Mouse (Mus musculus): Measurements from ENCODE around the gene Tkt.

DNA sequence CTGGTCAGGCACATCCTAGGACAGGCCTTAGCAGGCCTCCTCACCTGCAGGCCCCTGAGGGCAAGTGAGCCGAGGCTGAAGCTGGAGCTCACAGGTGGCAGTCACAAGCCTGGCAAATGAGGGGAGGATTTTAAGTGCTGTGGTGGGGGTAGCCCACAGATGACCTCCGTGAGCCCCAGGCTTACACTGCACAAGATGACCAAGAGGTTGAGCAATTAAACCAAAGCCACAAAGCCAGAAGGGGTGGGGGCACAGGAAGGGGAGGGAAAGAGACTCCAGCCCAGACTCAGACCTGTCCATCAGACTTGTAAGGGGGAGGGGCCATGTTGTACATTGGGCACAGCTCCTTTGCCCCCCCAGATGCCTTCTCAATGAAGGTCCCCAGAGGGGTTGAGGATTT, 68.6 kb downstream of the Tkt start:
- TF ChIP-seq CTCF (IDR thresholded peaks at IDR 0.05; ENCODE audit: insufficient read depth, low read length), result no peak
- no peak for TF ChIP-seq POLR2A (IDR thresholded peaks at IDR 0.05; ENCODE audit: borderline replicate concordance, extremely low read depth, low read depth, low read length)

All from lung, adult 2 months (tissue).